Mouse (Mus musculus) MEL (cell line): ENCODE data around the gene Atpaf1. TPM values are rescaled to one million over a fixed set of nuclear protein-coding genes. Genes with fewer than 3 reads are reported as not detected.

Experiments used
- DNase-seq: peaks from one replicate; pipeline ENCODE4 v3.0.0; 2011; ENCODE audit warnings: low read depth, low spot score
- H3K27ac ChIP-seq: 2 replicates; pipeline ENCODE4 v1.5.1; 2012; ENCODE audit warnings: low read depth, mild to moderate bottlenecking, control low read depth, low read length, moderate library complexity; ENCODE audit not compliant: control insufficient read depth
- H3K27me3 ChIP-seq, 2 experiments: fragments of 150-350 bp in 1 of 2; sonication (generic) in 1 of 2; 2 replicates each; pipeline ENCODE4 v1.6.1; 2012; ENCODE audit warnings: low read length in 2 of 2, mild to moderate bottlenecking in 2 of 2, improper control_type of control experiment in 1 of 2, moderate library complexity in 1 of 2; ENCODE audit not compliant: insufficient read depth in 2 of 2, control insufficient read depth in 1 of 2
- H3K36me3 ChIP-seq, 2 experiments: 2 replicates each; pipeline ENCODE4 v1.6.1; 2012 to 2014; ENCODE audit warnings: low read length in 2 of 2, improper control_type of control experiment in 1 of 2, inconsistent platforms in 1 of 2, mild to moderate bottlenecking in 1 of 2; ENCODE audit not compliant: insufficient read depth in 2 of 2, control insufficient read depth in 1 of 2
- H3K4me1 ChIP-seq, 2 experiments: fragments of 150-350 bp in 1 of 2; sonication (generic) in 1 of 2; 2 replicates each; pipeline ENCODE4 v1.6.1; 2012; ENCODE audit warnings: low read length in 2 of 2, improper control_type of control experiment in 1 of 2, mild to moderate bottlenecking in 1 of 2; ENCODE audit not compliant: insufficient read depth in 2 of 2, control insufficient read depth in 1 of 2
- H3K4me3 ChIP-seq, 2 experiments: fragments of 150-350 bp in 1 of 2; sonication (generic) in 1 of 2; 2 replicates each; pipeline ENCODE4 v1.5.1; 2012; ENCODE audit warnings: low read depth in 2 of 2, low read length in 2 of 2, mild to moderate bottlenecking in 2 of 2, moderate library complexity in 2 of 2, control low read depth in 1 of 2, improper control_type of control experiment in 1 of 2; ENCODE audit not compliant: control insufficient read depth in 1 of 2, insufficient read depth in 1 of 2
- H3K79me2 ChIP-seq: 2 replicates; pipeline ENCODE4 v1.6.1; 2012; ENCODE audit warnings: mild to moderate bottlenecking, low read length, moderate library complexity; ENCODE audit not compliant: control insufficient read depth, poor library complexity, insufficient read depth
- H3K9ac ChIP-seq: 2 replicates; pipeline ENCODE4 v1.6.1; 2012; ENCODE audit warnings: low read depth, mild to moderate bottlenecking, control low read depth, low read length, moderate library complexity; ENCODE audit not compliant: control insufficient read depth, poor library complexity, severe bottlenecking
- H3K9me3 ChIP-seq: fragments of 150-350 bp; sonication (generic); replicated peaks from 2 replicates; pipeline ENCODE4 v1.6.1; 2012; ENCODE audit warnings: mild to moderate bottlenecking, low read length, improper control_type of control experiment, moderate library complexity; ENCODE audit not compliant: insufficient read depth
- CHD2 ChIP-seq: IDR thresholded peaks from 2 replicates; pipeline ENCODE4 v1.6.1; 2011; ENCODE audit warnings: low read length, improper control_type of control experiment
- ELF1 ChIP-seq: IDR thresholded peaks from 2 replicates; pipeline ENCODE4 v1.6.1; 2014; ENCODE audit warnings: low read depth, mild to moderate bottlenecking, inconsistent platforms, low read length, improper control_type of control experiment, moderate library complexity
- ETS1 ChIP-seq: IDR thresholded peaks from 2 replicates; pipeline ENCODE4 v1.6.1; 2012; ENCODE audit warnings: low read depth, mild to moderate bottlenecking, inconsistent platforms, low read length, improper control_type of control experiment, moderate library complexity
- GATA1 ChIP-seq: IDR thresholded peaks from 2 replicates; pipeline ENCODE4 v1.6.1; 2011; ENCODE audit warnings: low read depth, low read length, improper control_type of control experiment
- JUND ChIP-seq: IDR thresholded peaks from 2 replicates; pipeline ENCODE4 v1.6.1; 2011; ENCODE audit warnings: low read depth, mild to moderate bottlenecking, improper control_type of control experiment, low read length
- MAFK ChIP-seq: IDR thresholded peaks from 2 replicates; pipeline ENCODE4 v1.6.1; 2011; ENCODE audit warnings: low read depth, mild to moderate bottlenecking, low read length, improper control_type of control experiment, borderline replicate concordance
- MEF2A ChIP-seq: IDR thresholded peaks from 2 replicates; pipeline ENCODE4 v1.6.1; 2014; ENCODE audit warnings: low read depth, mild to moderate bottlenecking, inconsistent platforms, low read length, improper control_type of control experiment; ENCODE audit not compliant: poor library complexity, insufficient replicate concordance, severe bottlenecking; ENCODE audit errors: extremely low read depth
- MXI1 ChIP-seq: IDR thresholded peaks from 2 replicates; pipeline ENCODE4 v1.6.1; 2011; ENCODE audit warnings: mild to moderate bottlenecking, low read depth, low read length, improper control_type of control experiment
- MYB ChIP-seq: IDR thresholded peaks from 2 replicates; pipeline ENCODE4 v1.6.1; 2011; ENCODE audit warnings: mild to moderate bottlenecking, low read depth, low read length, improper control_type of control experiment
- NELFE ChIP-seq: IDR thresholded peaks from 2 replicates; pipeline ENCODE4 v1.6.1; 2011; ENCODE audit warnings: low read depth, low read length, improper control_type of control experiment
- NRF1 ChIP-seq: IDR thresholded peaks from 2 replicates; pipeline ENCODE4 v1.6.1; 2014; ENCODE audit warnings: low read depth, mild to moderate bottlenecking, inconsistent platforms, low read length, improper control_type of control experiment, moderate library complexity; ENCODE audit not compliant: poor library complexity, insufficient read depth, severe bottlenecking
- POLR2A ChIP-seq, 2 experiments: IDR thresholded peaks; 2 replicates each; pipeline ENCODE4 v1.6.1; 2011 to 2012; ENCODE audit warnings: low read length in 2 of 2, mild to moderate bottlenecking in 2 of 2, control low read depth in 1 of 2, improper control_type of control experiment in 1 of 2, low read depth in 1 of 2, moderate library complexity in 1 of 2; ENCODE audit not compliant: control insufficient read depth in 1 of 2, insufficient read depth in 1 of 2, poor library complexity in 1 of 2
- POLR2AphosphoS5 ChIP-seq: IDR thresholded peaks from 2 replicates; pipeline ENCODE4 v1.6.1; 2012; ENCODE audit warnings: low read depth, borderline replicate concordance, mild to moderate bottlenecking, inconsistent platforms, low read length, moderate library complexity, mixed read lengths
- RAD21 ChIP-seq: IDR thresholded peaks from 2 replicates; pipeline ENCODE4 v1.6.1; 2011; ENCODE audit warnings: mild to moderate bottlenecking, low read depth, low read length, improper control_type of control experiment
- RCOR1 ChIP-seq: IDR thresholded peaks from 2 replicates; pipeline ENCODE4 v1.6.1; 2012; ENCODE audit warnings: low read depth, mild to moderate bottlenecking, inconsistent platforms, low read length, improper control_type of control experiment
- SMC3 ChIP-seq: IDR thresholded peaks from 2 replicates; pipeline ENCODE4 v1.6.1; 2011; ENCODE audit warnings: low read depth, low read length, improper control_type of control experiment
- TAL1 ChIP-seq: IDR thresholded peaks from 2 replicates; pipeline ENCODE4 v1.6.1; 2012; ENCODE audit warnings: mild to moderate bottlenecking, inconsistent platforms, low read length, moderate library complexity, mixed read lengths
- TBP ChIP-seq: IDR thresholded peaks from 2 replicates; pipeline ENCODE4 v1.8.0; 2011; ENCODE audit warnings: low read depth, low read length, improper control_type of control experiment
- UBTF ChIP-seq: IDR thresholded peaks from 2 replicates; pipeline ENCODE4 v1.6.1; 2012; ENCODE audit warnings: low read depth, mild to moderate bottlenecking, inconsistent platforms, low read length, improper control_type of control experiment, moderate library complexity, borderline replicate concordance; ENCODE audit not compliant: insufficient read depth
- USF1 ChIP-seq: IDR thresholded peaks from 2 replicates; pipeline ENCODE4 v1.6.1; 2014; ENCODE audit warnings: low read depth, mild to moderate bottlenecking, inconsistent platforms, low read length, improper control_type of control experiment, moderate library complexity
- USF2 ChIP-seq, 2 experiments: IDR thresholded peaks; 2 replicates each; pipeline ENCODE4 v1.6.1; 2011 to 2012; ENCODE audit warnings: improper control_type of control experiment in 2 of 2, low read length in 2 of 2, borderline replicate concordance in 1 of 2, inconsistent platforms in 1 of 2, low read depth in 1 of 2, mild to moderate bottlenecking in 1 of 2; ENCODE audit not compliant: insufficient read depth in 1 of 2
- ZC3H11A ChIP-seq: IDR thresholded peaks from 2 replicates; pipeline ENCODE4 v1.6.1; 2012; ENCODE audit warnings: low read depth, mild to moderate bottlenecking, inconsistent platforms, low read length, improper control_type of control experiment
- ZMIZ1 ChIP-seq: IDR thresholded peaks from 2 replicates; pipeline ENCODE4 v1.6.1; 2012; ENCODE audit warnings: low read depth, mild to moderate bottlenecking, inconsistent platforms, low read length, improper control_type of control experiment, moderate library complexity
- ZNF384 ChIP-seq: IDR thresholded peaks from 2 replicates; pipeline ENCODE4 v1.6.1; 2012; ENCODE audit warnings: low read depth, mild to moderate bottlenecking, inconsistent platforms, low read length, improper control_type of control experiment
- polyA plus RNA-seq, 2 experiments: library from polyadenylated mRNA; stranded (reverse) in 1 of 2; unstranded in 1 of 2; fragments of >175 nt in 1 of 2; fragments of >200 nt in 1 of 2; gene quantifications; 2 replicates each; pipeline versions ENCODE4 v1.2.1 to v1.2.4; 2012; ENCODE audit warnings: low replicate concordance in 2 of 2, low read depth in 1 of 2; ENCODE audit not compliant: insufficient read length in 2 of 2, insufficient read depth in 1 of 2, missing spikeins in 1 of 2
- total RNA-seq: library from RNA; depleted of rRNA; stranded (reverse); fragments of 300-350 nt; gene quantifications from 2 replicates; pipeline ENCODE4 v1.2.3, GENCODE M21; 2012

Atpaf1 gene
- total and polyA plus RNA-seq, 3 experiments = 23.4 to 24.5 TPM; not detected in 1

DNA sequence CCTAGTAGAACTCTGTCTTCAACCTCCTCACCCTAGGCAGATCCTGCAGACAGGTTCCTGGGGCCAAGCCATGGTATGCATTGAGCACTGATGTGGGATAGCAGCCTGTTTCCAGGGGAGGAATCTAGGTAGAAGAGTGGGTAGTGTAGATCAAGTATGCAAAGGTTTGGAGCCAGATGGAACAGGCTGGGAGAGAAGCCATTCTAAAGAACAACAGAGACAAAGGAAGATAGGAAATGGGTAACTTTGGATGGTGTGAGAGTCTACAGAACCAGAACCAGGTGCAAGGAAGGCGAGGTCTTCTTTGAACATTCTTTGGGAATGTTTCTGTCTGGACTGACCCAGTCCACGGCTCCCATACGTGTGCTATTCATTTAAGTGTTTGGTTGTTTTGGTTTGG is 42.5 kb downstream of the Atpaf1 start:
- TF ChIP-seq UBTF = no peak
- TF ChIP-seq MXI1 = no peak
- TF ChIP-seq NELFE = no peak
- TF ChIP-seq TBP = no peak
- TF ChIP-seq ZC3H11A = no peak
- TF ChIP-seq POLR2A (IDR thresholded peaks at IDR 0.05; ENCODE audit: control insufficient read depth in 1 of 2, insufficient read depth in 1 of 2, low read depth in 1 of 2, low read length in 2 of 2, poor library complexity in 1 of 2) = no peak
- TF ChIP-seq USF2 (IDR thresholded peaks at IDR 0.05; ENCODE audit: borderline replicate concordance in 1 of 2, insufficient read depth in 1 of 2, low read depth in 1 of 2, low read length in 2 of 2) = no peak
- no peak for TF ChIP-seq SMC3
- TF ChIP-seq, all 39 proteins: peak for 0
- peaks cover 2 to 44% of the 10 kb centered on the region in 2 experiments; a peak in 3 of 4 replicates for H3K36me3 ChIP-seq
- DNase-seq = no peak
- peaks cover 4% of the 10 kb centered on the region for H3K79me2 ChIP-seq
- no peaks in the 10 kb centered on the region for H3K9me3 ChIP-seq
- H3K4me3 ChIP-seq = peak overlapping the region; percentile 91 to 99
- H3K27ac ChIP-seq = peak overlapping the region; percentile 86
- peaks cover 36 to 55% of the 10 kb centered on the region in 2 experiments for H3K4me1 ChIP-seq
- H3K27me3 ChIP-seq = no peaks in the 10 kb centered on the region
- peak overlapping the region; percentile 88 for H3K9ac ChIP-seq

DNA sequence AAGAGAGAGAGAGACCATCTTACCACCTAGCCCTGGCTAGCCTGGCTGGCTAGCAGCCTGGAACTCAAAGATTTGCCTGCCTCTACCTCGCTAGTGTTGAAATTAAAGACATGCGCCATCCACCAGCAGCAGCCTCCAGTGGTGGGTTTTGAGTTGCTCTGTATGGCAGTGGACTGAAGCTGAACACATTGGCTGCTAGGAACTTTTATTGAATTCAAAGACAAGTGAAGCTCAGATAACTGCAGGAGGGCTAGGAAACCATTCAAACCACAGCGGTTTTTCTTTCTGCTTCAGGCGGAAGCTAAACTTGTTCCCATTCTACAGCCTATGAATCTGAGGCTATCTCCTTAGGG is 42.9 kb downstream of the Atpaf1 start:
- Histone ChIP-seq H3K36me3 (peaks cover 2 to 39% of the 10 kb centered on the region in 2 experiments; a peak in 3 of 4 replicates), H3K79me2 (peaks cover 4% of the 10 kb centered on the region), H3K4me3 (peak overlapping the region; percentile 91 to 99), H3K9me3 (no peaks in the 10 kb centered on the region), H3K4me1 (peaks cover 31 to 51% of the 10 kb centered on the region in 2 experiments), H3K27ac (peak overlapping the region; percentile 86), H3K27me3 (no peaks in the 10 kb centered on the region), H3K9ac (peak overlapping the region; percentile 88)
- no peak for TF ChIP-seq POLR2AphosphoS5
- TF ChIP-seq TBP = peak; percentile 32; the same call in 1 of the 2 replicates
- no peak for TF ChIP-seq ZNF384
- TF ChIP-seq ELF1 = 0 out of 2 replicates have a peak, but pooled peaks have one; percentile 4
- TF ChIP-seq JUND = no peak
- peak; percentile 71 for DNase-seq

DNA sequence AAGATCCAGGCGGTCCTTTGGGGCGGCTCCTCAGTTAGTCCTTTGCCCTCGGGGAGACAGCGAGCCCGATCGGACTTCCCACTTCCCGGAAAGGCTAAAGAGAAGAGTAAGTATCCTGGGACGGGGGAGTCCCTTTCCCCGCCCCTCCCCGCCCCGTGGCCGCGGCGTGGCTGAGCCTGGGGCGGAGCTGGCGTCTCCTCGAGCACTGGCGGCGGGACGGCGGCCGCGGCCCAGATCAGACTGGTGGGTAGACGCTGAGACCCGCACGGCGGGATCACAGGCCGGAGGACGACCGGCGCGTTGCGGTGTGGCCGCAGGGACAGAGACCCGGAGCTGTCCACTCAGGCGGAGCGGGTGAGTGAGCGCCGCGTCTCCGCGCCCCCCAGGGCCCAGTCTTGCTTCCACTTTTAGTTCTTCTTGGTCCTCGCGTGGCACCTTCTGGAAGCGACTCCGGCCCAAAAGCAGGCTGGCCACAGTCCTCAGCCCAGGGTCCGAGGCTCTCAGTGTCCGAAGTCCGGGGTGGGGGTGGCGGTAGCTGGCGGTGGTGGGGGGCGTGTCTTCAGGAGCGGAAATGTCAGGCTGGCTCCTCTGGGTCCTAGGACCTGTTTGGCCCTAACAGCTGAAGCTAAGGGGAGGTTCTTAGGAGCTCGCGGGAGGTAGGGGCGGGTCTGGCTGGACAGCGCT is 43.4 kb downstream of the Atpaf1 start, which contains the start of gene Mob3c:
TSS of gene Mob3c (plus strand) at position 205 of the 684 bp plus-strand sequence.
- Histone ChIP-seq H3K9me3 (no peaks in the 10 kb centered on the region), H3K4me1 (peaks cover 31 to 46% of the 10 kb centered on the region in 2 experiments), H3K9ac (peak within 1 kb of the TSS; percentile 88), H3K27me3 (no peaks in the 10 kb centered on the region), H3K36me3 (peaks cover 2 to 36% of the 10 kb centered on the region in 2 experiments; a peak in 3 of 4 replicates), H3K27ac (peak within 1 kb of the TSS; percentile 86), H3K79me2 (peaks cover 4% of the 10 kb centered on the region), H3K4me3 (peak within 1 kb of the TSS; percentile 91 to 99)
- peak; percentile 90 for DNase-seq
- TF ChIP-seq RCOR1 (no peak), CHD2 (peak; percentile 19; the same call in 1 of the 2 replicates), GATA1 (no peak), NRF1 (no peak), TAL1 (no peak), MYB (no peak), MAFK (no peak), MEF2A (no peak), ETS1 (peak; percentile 88), RAD21 (no peak), NELFE (peak; percentile 44; the same call in 1 of the 2 replicates), ZMIZ1 (peak; percentile 12; the same call in 1 of the 2 replicates), USF1 (0 out of 2 replicates have a peak, but pooled peaks have one; percentile 4)
